Mouse (Mus musculus) spleen, postnatal 4 days (tissue): ENCODE data around the gene Cyp2d22.
"Not testable (repeated sequence)": the region's sequence is repeated elsewhere in the genome, so short reads cannot be mapped to it uniquely, and the experiment has no call there.

Experiments
- DNase-seq, 2 experiments: peaks; one replicate each; pipeline ENCODE4 v3.0.0; 2022; ENCODE audit warnings: low spot score in 2 of 2

Cyp2d22 gene

GRCm38 (mm10) chr15:82379871-82380713 is at the start of gene Cyp2d22:
Gene Cyp2d22, minus strand, starts transcription at chr15:82380260.
- DNase-seq: peak; percentile 25 to 59

DNA sequence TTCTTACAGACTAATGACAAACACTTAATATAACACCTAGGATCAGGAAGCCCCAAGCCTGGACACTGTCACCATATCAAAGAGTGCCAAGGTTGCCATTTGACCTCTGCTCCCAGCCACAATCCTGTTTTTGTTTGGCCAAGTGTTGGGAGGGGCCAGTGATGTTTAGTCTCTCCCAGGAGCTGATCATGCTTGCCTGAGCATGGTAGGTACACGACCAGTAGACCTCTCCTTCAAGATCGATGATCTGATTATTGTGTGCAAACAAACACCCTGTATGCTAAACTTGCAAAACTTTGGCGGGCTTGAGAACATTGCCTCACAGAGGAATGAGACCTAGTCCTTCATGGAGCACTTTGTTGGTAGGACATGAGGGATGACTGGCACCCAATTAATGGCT is 43.4 kb upstream of the Cyp2d22 start:
- DNase-seq: no peak

GRCm38 (mm10) chr15:82422935-82423334 is 42.9 kb upstream of the Cyp2d22 start:
- no peak for DNase-seq

- no peak for DNase-seq
These were observed 38.6 kb upstream of the Cyp2d22 start for GRCm38 (mm10) chr15:82418616-82419015.

DNA sequence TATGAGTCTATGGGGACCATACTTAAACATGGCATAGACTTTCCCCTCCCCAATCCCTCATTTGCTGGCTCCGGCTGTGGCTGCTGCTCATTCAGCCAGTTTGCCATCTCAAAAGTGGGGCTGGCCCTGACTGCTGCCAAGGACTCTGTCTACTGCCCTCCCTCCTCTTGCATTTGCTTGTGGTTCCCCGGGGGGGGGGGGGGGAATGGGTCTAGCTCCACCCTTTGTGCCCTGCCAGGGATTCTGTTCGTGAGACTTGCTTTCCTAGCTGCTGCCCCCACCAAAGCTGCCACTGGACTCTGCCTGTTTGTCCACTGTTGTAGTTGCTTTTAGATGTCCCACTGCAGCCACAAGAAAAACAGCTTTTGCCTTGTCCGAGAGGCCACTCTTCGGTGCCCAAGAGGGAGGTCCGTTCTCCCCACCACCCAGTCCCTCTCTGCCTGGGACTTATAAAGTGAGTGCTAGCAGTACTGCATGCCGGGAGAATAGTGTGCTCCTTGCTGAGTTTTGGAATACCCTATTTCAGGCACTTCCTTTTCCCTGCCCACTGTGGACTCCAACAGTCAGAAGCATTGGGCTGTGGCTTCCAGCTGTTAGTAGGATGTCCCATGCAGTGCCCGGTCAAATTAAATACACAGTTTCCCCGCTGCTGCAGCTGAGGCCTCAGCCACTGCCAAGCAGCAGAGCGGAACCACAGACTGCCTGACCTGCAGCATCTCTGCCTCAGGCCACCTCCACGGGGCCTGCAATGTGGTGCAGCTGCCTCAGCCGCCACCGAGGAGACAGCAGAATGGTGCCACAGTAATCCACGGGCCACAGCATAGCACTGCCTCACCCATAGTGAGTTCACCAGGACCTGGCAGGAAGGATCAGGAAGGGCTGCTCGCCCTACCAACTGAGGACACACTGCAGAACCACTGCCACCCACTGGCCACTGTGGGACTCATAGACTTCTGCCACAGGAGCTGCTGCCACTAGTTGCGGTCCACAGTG is 37.0 kb upstream of the Cyp2d22 start:
- peak; percentile 65 to 79 for DNase-seq

- DNase-seq: peak in 1 of 2 experiments; percentile 54
These were observed 27.5 kb upstream of the Cyp2d22 start for GRCm38 (mm10) chr15:82407536-82407935.

- peak in 1 of 2 experiments; percentile 54 for DNase-seq
These were observed 26.9 kb upstream of the Cyp2d22 start, which contains the start of gene Cyp2d10 for GRCm38 (mm10) chr15:82406981-82407380. Gene Cyp2d10, minus strand, starts transcription at chr15:82407195.

- DNase-seq: peak in 1 of 2 experiments; percentile 51
These were observed 24.1 kb upstream of the Cyp2d22 start for GRCm38 (mm10) chr15:82404163-82404562.

DNA sequence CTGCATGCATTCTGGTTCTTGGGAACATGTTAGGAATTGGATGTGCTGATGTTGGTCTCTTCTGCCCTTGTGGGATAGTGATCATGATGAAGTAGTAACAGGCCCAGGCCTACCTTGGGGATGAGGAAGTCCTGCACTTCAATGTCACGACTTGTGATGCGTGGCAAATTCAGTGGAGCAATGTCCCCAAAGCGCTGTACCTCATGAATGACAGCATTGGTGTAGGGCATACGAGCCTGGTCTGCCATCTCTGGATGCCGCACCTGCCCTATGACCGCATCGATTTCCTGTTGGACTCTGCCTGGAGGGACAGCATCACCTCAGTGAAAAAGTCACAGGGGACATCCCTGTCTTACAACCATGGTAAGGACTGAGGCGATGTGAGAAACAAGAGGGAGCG is 23.5 kb upstream of the Cyp2d22 start:
- DNase-seq: peak in 1 of 2 experiments; percentile 55

GRCm38 (mm10) chr15:82402741-82403140 is 22.7 kb upstream of the Cyp2d22 start:
- peak in 1 of 2 experiments; percentile 52 for DNase-seq

- no peak for DNase-seq
These were observed 22.0 kb upstream of the Cyp2d22 start for GRCm38 (mm10) chr15:82402106-82402505.

GRCm38 (mm10) chr15:82401516-82401915 is 21.5 kb upstream of the Cyp2d22 start:
- peak in 1 of 2 experiments; percentile 37 for DNase-seq

GRCm38 (mm10) chr15:82395955-82396354 is 15.9 kb upstream of the Cyp2d22 start:
- DNase-seq: peak in 1 of 2 experiments; percentile 44

DNA sequence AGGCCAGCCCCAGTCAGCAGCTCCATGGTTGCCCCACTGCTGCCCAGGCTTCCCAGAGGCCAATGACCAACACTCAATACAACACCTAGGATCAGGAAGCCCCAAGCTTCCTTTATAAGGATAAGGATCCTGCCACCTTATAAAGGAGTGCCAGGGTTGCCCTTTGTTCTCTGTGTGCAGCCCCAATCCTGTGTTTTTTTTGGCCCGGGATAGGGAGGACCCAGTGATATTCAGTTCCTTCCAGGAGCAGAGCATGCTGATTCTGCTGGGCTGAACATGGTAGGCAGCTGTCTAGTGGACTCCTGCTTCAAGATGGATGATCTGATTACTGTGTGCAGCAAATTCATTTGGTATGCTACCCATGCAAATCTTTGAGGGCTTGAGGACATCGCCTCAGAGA is 13.9 kb upstream of the Cyp2d22 start, which contains the start of gene Cyp2d11:
Gene Cyp2d11 (minus strand): TSS at position 101 of the 400 bp plus-strand sequence.
- DNase-seq: not testable (repeated sequence)

DNA sequence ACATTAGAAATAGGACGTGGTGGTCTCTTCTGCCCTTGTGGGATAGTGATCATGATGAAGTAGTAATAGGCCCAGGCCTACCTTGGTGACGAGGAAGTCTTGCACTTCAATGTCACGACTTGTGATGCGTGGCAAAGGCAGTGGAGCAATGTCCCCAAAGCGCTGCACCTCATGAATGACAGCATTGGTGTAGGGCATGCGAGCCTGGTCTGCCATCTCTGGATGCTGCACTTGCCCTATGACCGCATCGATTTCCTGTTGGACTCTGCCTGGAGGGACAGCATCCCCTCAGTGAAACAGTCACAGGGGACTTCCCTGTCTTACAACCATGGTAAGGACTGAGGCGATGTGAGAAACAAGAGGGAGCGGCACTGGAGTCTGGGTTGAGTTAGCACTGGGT is 9.9 kb upstream of the Cyp2d22 start:
- DNase-seq: peak in 1 of 2 experiments; percentile 39

GRCm38 (mm10) chr15:82385729-82386128 is 5.7 kb upstream of the Cyp2d22 start:
- no peak for DNase-seq

GRCm38 (mm10) chr15:82382441-82382840 is 2.4 kb upstream of the Cyp2d22 start:
- DNase-seq: no peak

- DNase-seq: no peak
These were observed 628 bp upstream of the Cyp2d22 start for GRCm38 (mm10) chr15:82380714-82381062.

- no peak for DNase-seq
These were observed 569 bp downstream of the Cyp2d22 start for GRCm38 (mm10) chr15:82379511-82379870.

GRCm38 (mm10) chr15:82378261-82379180 is 1.5 kb downstream of the Cyp2d22 start:
- no peak for DNase-seq

GRCm38 (mm10) chr15:82377701-82378100 is 2.4 kb downstream of the Cyp2d22 start:
- DNase-seq: no peak
